ENCODE assay signal across 18 mouse cellular contexts in genomic region chr11:102288027-102288804, GRCm38 (mm10). TPM values are rescaled to one million over a fixed set of nuclear protein-coding genes. Genes with fewer than 3 reads are reported as not detected.
DNase-seq lines count a peak whose midpoint lies in the region; ATAC-seq and TF ChIP-seq lines count a peak whose summit lies in the region.
"Had no signal": no experiment of that assay in that cellular context is flagged by ENCODE, and none has a peak within 500 bp of the region (broad histone marks: within the 10 kb centered on the region; RNA-seq: fewer than 3 reads in every experiment).

No protein-coding gene starts in this region.

- peak overlapping the region; percentile 38 for H3K27ac ChIP-seq in gastrocnemius, adult 2 months
- no peak overlapping the region for H3K27ac ChIP-seq in liver, embryonic 11.5 days (ENCODE audit: low read depth, low read length)
- peak overlapping the region; percentile 48 for H3K27ac ChIP-seq in liver, embryonic 16.5 days (ENCODE audit: low read length)
- H3K27ac ChIP-seq in stomach, postnatal 0 days (replicated peaks), result no peak overlapping the region
- H3K27ac ChIP-seq: forebrain, embryonic 15.5 days; heart, adult 2 months had no signal

- no peak for TF ChIP-seq CTCF in gastrocnemius, adult 2 months (IDR thresholded peaks at IDR 0.05)
- TF ChIP-seq CTCF in stomach, postnatal 0 days (IDR thresholded peaks at IDR 0.05; ENCODE audit: low read depth), result no peak

- WGBS in liver, embryonic 11.5 days, result 85% methylated on average over 8 of the region's 8 CpGs
- whole genome bisulfite sequencing in liver, embryonic 16.5 days (ENCODE audit: insufficient replicate concordance), result 74% methylated on average over 8 of the region's 8 CpGs
- 78% methylated on average over 8 of the region's 8 CpGs for WGBS in stomach, postnatal 0 days

- H3K4me2 ChIP-seq in liver, embryonic 11.5 days, result no peak overlapping the region
- no peak overlapping the region for H3K4me2 ChIP-seq in liver, embryonic 16.5 days (ENCODE audit: low read depth, low read length)
- no peak overlapping the region for H3K4me2 ChIP-seq in stomach, postnatal 0 days (replicated peaks; ENCODE audit: low read depth)
- H3K4me2 ChIP-seq: forebrain, embryonic 15.5 days had no signal

- H3K4me3 ChIP-seq in gastrocnemius, adult 2 months, result no peak overlapping the region
- 0 out of 2 replicates have a peak overlapping the region, but pooled peaks have one; percentile 8 for H3K4me3 ChIP-seq in liver, embryonic 11.5 days (ENCODE audit: low read depth, low read length)
- H3K4me3 ChIP-seq in liver, embryonic 16.5 days (ENCODE audit: low read depth, low read length), result no peak overlapping the region
- no peak overlapping the region for H3K4me3 ChIP-seq in stomach, postnatal 0 days (ENCODE audit: low read depth, low read length)
- H3K4me3 ChIP-seq: forebrain, embryonic 15.5 days; heart, adult 2 months had no signal

- peaks cover 37% of the 10 kb centered on the region for H3K36me3 ChIP-seq in liver, embryonic 11.5 days (ENCODE audit: control insufficient read depth, insufficient read depth, low read length)
- peaks cover 34% of the 10 kb centered on the region for H3K36me3 ChIP-seq in liver, embryonic 16.5 days (ENCODE audit: control insufficient read depth, insufficient read depth)
- H3K36me3 ChIP-seq in stomach, postnatal 0 days (ENCODE audit: control insufficient read depth, insufficient read depth, low read length), result peaks cover 28% of the 10 kb centered on the region

- intact Hi-C loops in gastrocnemius, adult 2 months (cut with DNase I), result no loop called here
- intact Hi-C loops in left cerebral cortex, postnatal 4 days (cut with DNase I), result no loop called here

- peaks cover 12% of the 10 kb centered on the region for H3K4me1 ChIP-seq in liver, embryonic 11.5 days (replicated peaks; ENCODE audit: control insufficient read depth, insufficient read depth, low read length)
- peaks cover 31% of the 10 kb centered on the region for H3K4me1 ChIP-seq in liver, embryonic 16.5 days (ENCODE audit: control insufficient read depth, low read depth, low read length)
- H3K4me1 ChIP-seq in stomach, postnatal 0 days (replicated peaks; ENCODE audit: control insufficient read depth, insufficient read depth), result no peaks in the 10 kb centered on the region

- no peak for ATAC-seq in liver, embryonic 11.5 days (replicated peaks; ENCODE audit: low FRiP score)
- ATAC-seq in erythroblast, adult 5-6 weeks (replicated peaks; ENCODE audit: low FRiP score, poor library complexity, severe bottlenecking), result 0 out of 2 replicates have a peak, but pooled peaks have one; percentile 28
- no peak for ATAC-seq in liver, embryonic 16.5 days (ENCODE audit: low read depth)
- ATAC-seq in stomach, postnatal 0 days (ENCODE audit: low FRiP score, low TSS enrichment), result no peak
- ATAC-seq: forebrain, embryonic 15.5 days; inflammation-experienced regulatory T-cells, adult 6 months had no signal

- DNase-seq in gastrocnemius, adult 2 months, result no peak
- no peak for DNase-seq in gastrocnemius, adult 8-10 months (ENCODE audit: low spot score in 2 of 2)
- DNase-seq in liver, embryonic 11.5 days (ENCODE audit: low spot score), result no peak
- DNase-seq in liver, result no peak
- DNase-seq in stomach, postnatal 0 days (ENCODE audit: low spot score), result no peak
- DNase-seq in left cerebral cortex, postnatal 4 days, result no peak
- DNase-seq: B cell, adult 2 months; heart, adult 2 months; heart, postnatal 14 days; kidney, postnatal 10 days; midbrain, embryonic 14.5 days; right cerebral cortex, postnatal 14 days had no signal

- no peaks in the 10 kb centered on the region for H3K9me3 ChIP-seq in liver, embryonic 11.5 days (ENCODE audit: control insufficient read depth, low read length)
- no peaks in the 10 kb centered on the region for H3K9me3 ChIP-seq in liver, embryonic 16.5 days (replicated peaks; ENCODE audit: control insufficient read depth, low read length)
- no peaks in the 10 kb centered on the region for H3K9me3 ChIP-seq in stomach, postnatal 0 days (ENCODE audit: control insufficient read depth, low read length)
- H3K9me3 ChIP-seq: forebrain, embryonic 15.5 days had no signal

- H3K9ac ChIP-seq in liver, embryonic 11.5 days (ENCODE audit: low read depth, low read length), result no peak overlapping the region
- no peak overlapping the region for H3K9ac ChIP-seq in liver, embryonic 16.5 days (ENCODE audit: low read depth, low read length)
- no peak overlapping the region for H3K9ac ChIP-seq in stomach, postnatal 0 days (ENCODE audit: low read length)

- no peaks in the 10 kb centered on the region for H3K27me3 ChIP-seq in liver, embryonic 11.5 days (replicated peaks; ENCODE audit: control insufficient read depth, insufficient read depth, low read length)
- H3K27me3 ChIP-seq in liver, embryonic 16.5 days (ENCODE audit: control insufficient read depth, insufficient read depth, low read depth, low read length), result no peaks in the 10 kb centered on the region
- no peaks in the 10 kb centered on the region for H3K27me3 ChIP-seq in stomach, postnatal 0 days (ENCODE audit: control insufficient read depth, insufficient read depth, low read length)
- H3K27me3 ChIP-seq: forebrain, embryonic 15.5 days had no signal

- no peak for TF ChIP-seq EP300 in stomach, postnatal 0 days (optimal IDR thresholded peaks at IDR 0.05)

RNA-seq across cellular contexts. Expression of gene Tmub2, which starts 3.5 kb away (rescaled TPM):
- total RNA-seq in gastrocnemius, adult 2 months (2021), result 10 to 100 TPM; 13.9 to 15.7 TPM
- 10 to 100 TPM; 14.7 to 15.8 (median 15.0) TPM for total RNA-seq in gastrocnemius, adult 8-10 months (2022)
- 41.6 and 44.8 TPM in 2 replicates for polyA plus RNA-seq in liver, embryonic 11.5 days (2014; fragmentation: Nextera tagmentation; extraction: Ambion mirVana)
- total RNA-seq in erythroblast, adult 5-6 weeks (2015; ENCODE audit: low replicate concordance), result 15.9 and 17.1 TPM in 2 replicates
- 17.0 and 28.0 TPM in 2 replicates for total RNA-seq in erythroblast, adult 5-6 weeks (2017; ENCODE audit: low replicate concordance)
- 26.7 and 28.5 TPM in 2 replicates for polyA plus RNA-seq in liver, embryonic 16.5 days (2015; fragmentation: Nextera tagmentation; extraction: Ambion mirVana)
- polyA plus RNA-seq in stomach, postnatal 0 days (2015; fragmentation: Nextera tagmentation; extraction: Ambion mirVana), result 30.3 and 31.3 TPM in 2 replicates
- 10 to 100 TPM; 53.6 to 56.1 TPM for total RNA-seq in left cerebral cortex, postnatal 4 days (2021)

RNA-seq across cellular contexts. Expression of gene Atxn7l3, which starts 8.2 kb away (rescaled TPM):
- 10 to 100 TPM; 12.0 to 12.6 TPM for total RNA-seq in gastrocnemius, adult 2 months (2021)
- total RNA-seq in gastrocnemius, adult 8-10 months (2022), result 10 to 100 TPM in 3 of 4 experiments, 1 to 10 TPM in 1; 9.3 to 14.5 (median 11.1) TPM
- 11.4 and 14.7 TPM in 2 replicates for polyA plus RNA-seq in liver, embryonic 11.5 days (2014; fragmentation: Nextera tagmentation; extraction: Ambion mirVana)
- total RNA-seq in erythroblast, adult 5-6 weeks (2015; ENCODE audit: low replicate concordance), result 6.3 and 10.4 TPM in 2 replicates
- 5.7 and 9.3 TPM in 2 replicates for total RNA-seq in erythroblast, adult 5-6 weeks (2017; ENCODE audit: low replicate concordance)
- 3.0 and 3.2 TPM in 2 replicates for polyA plus RNA-seq in liver, embryonic 16.5 days (2015; fragmentation: Nextera tagmentation; extraction: Ambion mirVana)
- polyA plus RNA-seq in stomach, postnatal 0 days (2015; fragmentation: Nextera tagmentation; extraction: Ambion mirVana), result 6.9 and 7.3 TPM in 2 replicates
- total RNA-seq in left cerebral cortex, postnatal 4 days (2021), result 100 to 1,000 TPM; 183 to 189 TPM

RNA-seq across cellular contexts. Expression of gene Asb16, which starts 19.7 kb away (rescaled TPM):
- total RNA-seq in gastrocnemius, adult 2 months (2021), result 10 to 100 TPM; 78.2 to 80.4 TPM
- total RNA-seq in gastrocnemius, adult 8-10 months (2022), result 10 to 100 TPM; 92.5 to 99.3 (median 93.6) TPM
- polyA plus RNA-seq in liver, embryonic 11.5 days (2014; fragmentation: Nextera tagmentation; extraction: Ambion mirVana), result 0.05 and 0.12 TPM in 2 replicates
- total RNA-seq in erythroblast, adult 5-6 weeks (2015; ENCODE audit: low replicate concordance), result not detected in 2 replicates
- total RNA-seq in erythroblast, adult 5-6 weeks (2017; ENCODE audit: low replicate concordance), result not detected in 2 replicates
- 0.04 TPM in 1 of 2 replicates, not detected in the other for polyA plus RNA-seq in liver, embryonic 16.5 days (2015; fragmentation: Nextera tagmentation; extraction: Ambion mirVana)
- 0.04 TPM in 1 of 2 replicates, not detected in the other for polyA plus RNA-seq in stomach, postnatal 0 days (2015; fragmentation: Nextera tagmentation; extraction: Ambion mirVana)
- total RNA-seq in left cerebral cortex, postnatal 4 days (2021), result under 1 TPM; 0.91 to 0.98 TPM
- polyA plus RNA-seq: forebrain, embryonic 15.5 days; inflammation-experienced regulatory T-cells, adult 6 months; neural tube, embryonic 11.5 days had no signal

RNA-seq across cellular contexts. Expression of gene Ubtf, which starts 31.3 kb away (rescaled TPM):
- 10 to 100 TPM; 37.8 to 40.4 TPM for total RNA-seq in gastrocnemius, adult 2 months (2021)
- total RNA-seq in gastrocnemius, adult 8-10 months (2022), result 10 to 100 TPM; 31.5 to 41.6 (median 38.2) TPM
- polyA plus RNA-seq in liver, embryonic 11.5 days (2014; fragmentation: Nextera tagmentation; extraction: Ambion mirVana), result 104 and 108 TPM in 2 replicates
- total RNA-seq in erythroblast, adult 5-6 weeks (2015; ENCODE audit: low replicate concordance), result 19.0 and 22.8 TPM in 2 replicates
- 119 and 258 TPM in 2 replicates for total RNA-seq in erythroblast, adult 5-6 weeks (2017; ENCODE audit: low replicate concordance)
- 44.5 and 46.4 TPM in 2 replicates for polyA plus RNA-seq in liver, embryonic 16.5 days (2015; fragmentation: Nextera tagmentation; extraction: Ambion mirVana)
- 46.6 and 46.7 TPM in 2 replicates for polyA plus RNA-seq in stomach, postnatal 0 days (2015; fragmentation: Nextera tagmentation; extraction: Ambion mirVana)
- total RNA-seq in left cerebral cortex, postnatal 4 days (2021), result 100 to 1,000 TPM; 113 to 115 TPM

RNA-seq across cellular contexts. Expression of gene BC030867, which starts 39.5 kb away (rescaled TPM):
- not detected for total RNA-seq in gastrocnemius, adult 2 months (2021)
- not detected for total RNA-seq in gastrocnemius, adult 8-10 months (2022)
- polyA plus RNA-seq in liver, embryonic 11.5 days (2014; fragmentation: Nextera tagmentation; extraction: Ambion mirVana), result 28.2 and 29.4 TPM in 2 replicates
- 3.8 and 5.0 TPM in 2 replicates for total RNA-seq in erythroblast, adult 5-6 weeks (2015; ENCODE audit: low replicate concordance)
- 4.1 and 7.2 TPM in 2 replicates for total RNA-seq in erythroblast, adult 5-6 weeks (2017; ENCODE audit: low replicate concordance)
- polyA plus RNA-seq in liver, embryonic 16.5 days (2015; fragmentation: Nextera tagmentation; extraction: Ambion mirVana), result 13.2 and 13.8 TPM in 2 replicates
- 2.2 and 2.7 TPM in 2 replicates for polyA plus RNA-seq in stomach, postnatal 0 days (2015; fragmentation: Nextera tagmentation; extraction: Ambion mirVana)
- 1 to 10 TPM; 1.4 to 1.6 TPM for total RNA-seq in left cerebral cortex, postnatal 4 days (2021)
- total RNA-seq: gastrocnemius, adult 18-20 months had no signal

Comparison
In these comparisons a context has a peak if more than half of its experiments do, and no peak if none do; other contexts are left out.
1. H3K27ac ChIP-seq: peak in gastrocnemius, adult 2 months (single experiment) and liver, embryonic 16.5 days (single experiment); none in liver, embryonic 11.5 days (single experiment) and stomach, postnatal 0 days (single experiment).
2. RNA of gene Atxn7l3, which starts 8.2 kb away (total RNA-seq): 183 to 189 TPM in left cerebral cortex, postnatal 4 days; 12.0 to 12.6 TPM in gastrocnemius, adult 2 months, 9.3 to 14.5 TPM in gastrocnemius, adult 8-10 months and 5.7 to 10.4 TPM in erythroblast, adult 5-6 weeks; every median in the first group is over 10 times any median in the second.
3. RNA of gene Asb16, which starts 19.7 kb away (total RNA-seq): 92.5 to 99.3 TPM in gastrocnemius, adult 8-10 months and 78.2 to 80.4 TPM in gastrocnemius, adult 2 months; 0.91 to 0.98 TPM in left cerebral cortex, postnatal 4 days and not detected in erythroblast, adult 5-6 weeks; every median in the first group is over 10 times any median in the second.